Mouse (Mus musculus) megakaryocyte, embryonic 14.5 days (primary cell): Measurements from ENCODE around the gene Nnat.

Experiments
- FLI1 ChIP-seq: IDR thresholded peaks from 2 replicates; pipeline ENCODE4 v1.6.1; 2012; ENCODE audit warnings: low read length, inconsistent platforms, mixed read lengths
- GATA1 ChIP-seq: IDR thresholded peaks from 3 replicates; pipeline ENCODE4 v1.6.1; 2012; ENCODE audit warnings: mixed read lengths, low read length, inconsistent platforms, borderline replicate concordance

GRCm38 (mm10) chr2:157565446-157565845, 5.6 kb downstream of the Nnat start:
- TF ChIP-seq GATA1 (no peak), FLI1 (no peak)
